Mouse (Mus musculus) MEL (cell line): ENCODE data around the gene Prkce. TPM values are rescaled to one million over a fixed set of nuclear protein-coding genes. Genes with fewer than 3 reads are reported as not detected.

Experiments used
- DNase-seq: peaks from one replicate; pipeline ENCODE4 v3.0.0; 2011; ENCODE audit warnings: low read depth, low spot score
- H3K27ac ChIP-seq: 2 replicates; pipeline ENCODE4 v1.5.1; 2012; ENCODE audit warnings: low read depth, mild to moderate bottlenecking, control low read depth, low read length, moderate library complexity; ENCODE audit not compliant: control insufficient read depth
- H3K27me3 ChIP-seq, 2 experiments: fragments of 150-350 bp in 1 of 2; sonication (generic) in 1 of 2; 2 replicates each; pipeline ENCODE4 v1.6.1; 2012; ENCODE audit warnings: low read length in 2 of 2, mild to moderate bottlenecking in 2 of 2, improper control_type of control experiment in 1 of 2, moderate library complexity in 1 of 2; ENCODE audit not compliant: insufficient read depth in 2 of 2, control insufficient read depth in 1 of 2
- H3K36me3 ChIP-seq, 2 experiments: 2 replicates each; pipeline ENCODE4 v1.6.1; 2012 to 2014; ENCODE audit warnings: low read length in 2 of 2, improper control_type of control experiment in 1 of 2, inconsistent platforms in 1 of 2, mild to moderate bottlenecking in 1 of 2; ENCODE audit not compliant: insufficient read depth in 2 of 2, control insufficient read depth in 1 of 2
- H3K4me1 ChIP-seq, 2 experiments: fragments of 150-350 bp in 1 of 2; sonication (generic) in 1 of 2; 2 replicates each; pipeline ENCODE4 v1.6.1; 2012; ENCODE audit warnings: low read length in 2 of 2, improper control_type of control experiment in 1 of 2, mild to moderate bottlenecking in 1 of 2; ENCODE audit not compliant: insufficient read depth in 2 of 2, control insufficient read depth in 1 of 2
- H3K4me3 ChIP-seq, 2 experiments: fragments of 150-350 bp in 1 of 2; sonication (generic) in 1 of 2; 2 replicates each; pipeline ENCODE4 v1.5.1; 2012; ENCODE audit warnings: low read depth in 2 of 2, low read length in 2 of 2, mild to moderate bottlenecking in 2 of 2, moderate library complexity in 2 of 2, control low read depth in 1 of 2, improper control_type of control experiment in 1 of 2; ENCODE audit not compliant: control insufficient read depth in 1 of 2, insufficient read depth in 1 of 2
- H3K79me2 ChIP-seq: 2 replicates; pipeline ENCODE4 v1.6.1; 2012; ENCODE audit warnings: mild to moderate bottlenecking, low read length, moderate library complexity; ENCODE audit not compliant: control insufficient read depth, poor library complexity, insufficient read depth
- H3K9ac ChIP-seq: 2 replicates; pipeline ENCODE4 v1.6.1; 2012; ENCODE audit warnings: low read depth, mild to moderate bottlenecking, control low read depth, low read length, moderate library complexity; ENCODE audit not compliant: control insufficient read depth, poor library complexity, severe bottlenecking
- H3K9me3 ChIP-seq: fragments of 150-350 bp; sonication (generic); replicated peaks from 2 replicates; pipeline ENCODE4 v1.6.1; 2012; ENCODE audit warnings: mild to moderate bottlenecking, low read length, improper control_type of control experiment, moderate library complexity; ENCODE audit not compliant: insufficient read depth
- CTCF ChIP-seq, 3 experiments: IDR thresholded peaks in 2 of 3; conservative IDR thresholded peaks in 1 of 3; 2 replicates each; pipeline ENCODE4 v1.5.1; 2011 to 2012; ENCODE audit warnings: low read length in 3 of 3, low read depth in 2 of 3, mild to moderate bottlenecking in 2 of 3, improper control_type of control experiment in 1 of 3, inconsistent platforms in 1 of 3, mixed read lengths in 1 of 3, moderate library complexity in 1 of 3; ENCODE audit not compliant: control insufficient read depth in 1 of 3, insufficient read depth in 1 of 3, poor library complexity in 1 of 3, severe bottlenecking in 1 of 3
- E2F4 ChIP-seq: IDR thresholded peaks from 2 replicates; pipeline ENCODE4 v1.6.1; 2011; ENCODE audit warnings: low read depth, low read length, improper control_type of control experiment, borderline replicate concordance
- ELF1 ChIP-seq: IDR thresholded peaks from 2 replicates; pipeline ENCODE4 v1.6.1; 2014; ENCODE audit warnings: low read depth, mild to moderate bottlenecking, inconsistent platforms, low read length, improper control_type of control experiment, moderate library complexity
- ETS1 ChIP-seq: IDR thresholded peaks from 2 replicates; pipeline ENCODE4 v1.6.1; 2012; ENCODE audit warnings: low read depth, mild to moderate bottlenecking, inconsistent platforms, low read length, improper control_type of control experiment, moderate library complexity
- GATA1 ChIP-seq: IDR thresholded peaks from 2 replicates; pipeline ENCODE4 v1.6.1; 2011; ENCODE audit warnings: low read depth, low read length, improper control_type of control experiment
- HCFC1 ChIP-seq: IDR thresholded peaks from 2 replicates; pipeline ENCODE4 v1.6.1; 2012; ENCODE audit warnings: low read depth, mild to moderate bottlenecking, inconsistent platforms, low read length, improper control_type of control experiment, moderate library complexity
- MAX ChIP-seq: IDR thresholded peaks from 2 replicates; pipeline ENCODE4 v1.6.1; 2011; ENCODE audit warnings: low read length, improper control_type of control experiment
- MAZ ChIP-seq: IDR thresholded peaks from 2 replicates; pipeline ENCODE4 v1.6.1; 2012; ENCODE audit warnings: low read depth, mild to moderate bottlenecking, inconsistent platforms, low read length, improper control_type of control experiment
- NELFE ChIP-seq: IDR thresholded peaks from 2 replicates; pipeline ENCODE4 v1.6.1; 2011; ENCODE audit warnings: low read depth, low read length, improper control_type of control experiment
- NRF1 ChIP-seq: IDR thresholded peaks from 2 replicates; pipeline ENCODE4 v1.6.1; 2014; ENCODE audit warnings: low read depth, mild to moderate bottlenecking, inconsistent platforms, low read length, improper control_type of control experiment, moderate library complexity; ENCODE audit not compliant: poor library complexity, insufficient read depth, severe bottlenecking
- RCOR1 ChIP-seq: IDR thresholded peaks from 2 replicates; pipeline ENCODE4 v1.6.1; 2012; ENCODE audit warnings: low read depth, mild to moderate bottlenecking, inconsistent platforms, low read length, improper control_type of control experiment
- SIN3A ChIP-seq: IDR thresholded peaks from 2 replicates; pipeline ENCODE4 v1.6.1; 2012; ENCODE audit warnings: low read length, improper control_type of control experiment, inconsistent platforms
- SMC3 ChIP-seq: IDR thresholded peaks from 2 replicates; pipeline ENCODE4 v1.6.1; 2011; ENCODE audit warnings: low read depth, low read length, improper control_type of control experiment
- TAL1 ChIP-seq: IDR thresholded peaks from 2 replicates; pipeline ENCODE4 v1.6.1; 2012; ENCODE audit warnings: mild to moderate bottlenecking, inconsistent platforms, low read length, moderate library complexity, mixed read lengths
- TCF12 ChIP-seq: IDR thresholded peaks from 2 replicates; pipeline ENCODE4 v1.6.1; 2014; ENCODE audit warnings: low read depth, mild to moderate bottlenecking, inconsistent platforms, low read length, improper control_type of control experiment, moderate library complexity
- USF2 ChIP-seq, 2 experiments: IDR thresholded peaks; 2 replicates each; pipeline ENCODE4 v1.6.1; 2011 to 2012; ENCODE audit warnings: improper control_type of control experiment in 2 of 2, low read length in 2 of 2, borderline replicate concordance in 1 of 2, inconsistent platforms in 1 of 2, low read depth in 1 of 2, mild to moderate bottlenecking in 1 of 2; ENCODE audit not compliant: insufficient read depth in 1 of 2
- ZNF384 ChIP-seq: IDR thresholded peaks from 2 replicates; pipeline ENCODE4 v1.6.1; 2012; ENCODE audit warnings: low read depth, mild to moderate bottlenecking, inconsistent platforms, low read length, improper control_type of control experiment
- polyA plus RNA-seq, 2 experiments: library from polyadenylated mRNA; stranded (reverse) in 1 of 2; unstranded in 1 of 2; fragments of >175 nt in 1 of 2; fragments of >200 nt in 1 of 2; gene quantifications; 2 replicates each; pipeline versions ENCODE4 v1.2.1 to v1.2.4; 2012; ENCODE audit warnings: low replicate concordance in 2 of 2, low read depth in 1 of 2; ENCODE audit not compliant: insufficient read length in 2 of 2, insufficient read depth in 1 of 2, missing spikeins in 1 of 2
- total RNA-seq: library from RNA; depleted of rRNA; stranded (reverse); fragments of 300-350 nt; gene quantifications from 2 replicates; pipeline ENCODE4 v1.2.3, GENCODE M21; 2012

Gene Prkce
- total and polyA plus RNA-seq, 3 experiments = 3.0 to 5.3 TPM; not detected in 1

- H3K36me3 ChIP-seq = no peaks in the 10 kb centered on the region
- TF ChIP-seq ELF1 (no peak), HCFC1 (no peak), TAL1 (no peak), GATA1 (no peak), RCOR1 (no peak), CTCF (IDR thresholded peaks at IDR 0.05 in 2 of 3, conservative IDR thresholded peaks at IDR 0.05 in 1 of 3; ENCODE audit: control insufficient read depth in 1 of 3, insufficient read depth in 1 of 3, low read depth in 2 of 3, low read length in 3 of 3, poor library complexity in 1 of 3, severe bottlenecking in 1 of 3) (no peak), NELFE (no peak), ZNF384 (no peak), ETS1 (no peak), E2F4 (no peak)
- H3K9ac ChIP-seq = no peak overlapping the region
- H3K9me3 ChIP-seq = no peaks in the 10 kb centered on the region
- DNase-seq = no peak
- H3K27me3 ChIP-seq = no peaks in the 10 kb centered on the region
- H3K27ac ChIP-seq = no peak overlapping the region
- H3K4me1 ChIP-seq = no peaks in the 10 kb centered on the region
- H3K79me2 ChIP-seq = no peaks in the 10 kb centered on the region
- no peak overlapping the region for H3K4me3 ChIP-seq
Observed at GRCm38 (mm10) chr17:86551995-86552394, 384.4 kb downstream of the Prkce start.

GRCm38 (mm10) chr17:86559206-86559891 lies 391.8 kb downstream of the Prkce start:
- Histone ChIP-seq H3K9ac (no peak overlapping the region), H3K36me3 (no peaks in the 10 kb centered on the region), H3K79me2 (no peaks in the 10 kb centered on the region), H3K4me3 (no peak overlapping the region)
- no peak for DNase-seq
- TF ChIP-seq TAL1 (no peak), MAX (no peak), GATA1 (no peak), E2F4 (no peak), NELFE (no peak), CTCF (IDR thresholded peaks at IDR 0.05 in 2 of 3, conservative IDR thresholded peaks at IDR 0.05 in 1 of 3; ENCODE audit: control insufficient read depth in 1 of 3, insufficient read depth in 1 of 3, low read depth in 2 of 3, low read length in 3 of 3, poor library complexity in 1 of 3, severe bottlenecking in 1 of 3) (no peak), SIN3A (no peak), NRF1 (no peak), TCF12 (no peak), USF2 (IDR thresholded peaks at IDR 0.05; ENCODE audit: borderline replicate concordance in 1 of 2, insufficient read depth in 1 of 2, low read depth in 1 of 2, low read length in 2 of 2) (no peak), ELF1 (no peak), MAZ (no peak), SMC3 (no peak), RCOR1 (no peak), ETS1 (no peak)
- TF ChIP-seq, all 39 proteins: peak for 0
- Histone ChIP-seq H3K9me3 (no peaks in the 10 kb centered on the region), H3K27me3 (no peaks in the 10 kb centered on the region), H3K27ac (no peak overlapping the region), H3K4me1 (no peaks in the 10 kb centered on the region)
